Mouse (Mus musculus) ES-E14 (cell line): ENCODE data around the gene Neil1.

Experiments used
- HCFC1 ChIP-seq: IDR thresholded peaks from 2 replicates; pipeline ENCODE4 v1.6.1; 2012; ENCODE audit warnings: low read length, inconsistent platforms, borderline replicate concordance; ENCODE audit not compliant: insufficient read depth
- MAFK ChIP-seq: IDR thresholded peaks from 2 replicates; pipeline ENCODE4 v1.6.1; 2014; ENCODE audit warnings: mild to moderate bottlenecking, low read depth, low read length, inconsistent platforms; ENCODE audit not compliant: insufficient read depth
- ZC3H11A ChIP-seq: IDR thresholded peaks from 2 replicates; pipeline ENCODE4 v1.6.1; 2012; ENCODE audit warnings: low read depth, mild to moderate bottlenecking, inconsistent platforms, low read length, borderline replicate concordance
- ZNF384 ChIP-seq: IDR thresholded peaks from 2 replicates; pipeline ENCODE4 v1.6.1; 2012; ENCODE audit warnings: low read depth, low read length, inconsistent platforms

- no peak for TF ChIP-seq ZNF384
- TF ChIP-seq HCFC1: no peak
- no peak for TF ChIP-seq ZC3H11A
- no peak for TF ChIP-seq MAFK
Observed at GRCm38 (mm10) chr9:57168411-57168810, 20.3 kb upstream of the Neil1 start.
